Mouse (Mus musculus): ENCODE results near the gene Aplf.
A peak's percentile ranks its signal among the peaks of the same experiment; 100 is the strongest.
"Not testable (repeated sequence)": the region's sequence is repeated elsewhere in the genome, so short reads cannot be mapped to it uniquely, and the experiment has no call there.

The Aplf gene

DNA sequence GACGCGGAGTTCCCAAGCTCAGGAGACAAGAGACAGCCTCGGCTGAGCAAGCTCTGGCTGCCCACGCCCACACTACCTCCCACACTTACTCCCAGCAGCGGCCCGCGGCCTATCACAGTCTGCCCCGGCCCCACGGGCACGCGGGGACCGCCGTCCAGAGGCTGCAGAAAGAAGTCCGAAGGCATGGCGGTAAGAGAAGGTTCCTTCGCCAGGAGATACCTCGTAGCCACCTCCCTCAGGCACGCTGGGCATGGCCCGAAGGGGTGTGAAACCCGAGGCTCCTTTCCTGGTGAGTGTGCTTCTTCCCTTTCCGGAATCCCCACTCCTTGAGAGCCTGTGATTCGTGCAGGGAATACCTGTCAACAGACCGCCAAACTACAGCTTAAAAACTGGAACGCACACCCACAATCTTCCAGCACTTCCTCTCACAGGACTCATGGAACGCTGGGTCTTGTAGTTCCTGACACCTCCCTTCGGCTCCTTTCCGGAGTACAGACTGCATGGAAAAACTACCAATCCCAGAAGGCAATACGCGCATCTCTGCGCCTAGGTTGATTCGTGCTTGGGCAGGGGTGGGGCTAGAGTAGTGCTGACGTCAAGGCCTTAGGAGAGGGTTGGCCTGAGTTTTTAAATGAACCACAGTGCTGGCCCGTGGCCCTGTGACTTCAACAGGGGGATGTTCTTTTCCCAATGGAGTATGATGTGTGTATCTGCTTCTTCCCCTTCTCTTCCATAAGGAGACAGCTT lies at the start of gene Aplf:
Gene Aplf (minus strand): TSS at position 423 of the 747 bp plus-strand sequence.
- peak; percentile 96 for DNase-seq (ENCODE audit: low spot score)

DNA sequence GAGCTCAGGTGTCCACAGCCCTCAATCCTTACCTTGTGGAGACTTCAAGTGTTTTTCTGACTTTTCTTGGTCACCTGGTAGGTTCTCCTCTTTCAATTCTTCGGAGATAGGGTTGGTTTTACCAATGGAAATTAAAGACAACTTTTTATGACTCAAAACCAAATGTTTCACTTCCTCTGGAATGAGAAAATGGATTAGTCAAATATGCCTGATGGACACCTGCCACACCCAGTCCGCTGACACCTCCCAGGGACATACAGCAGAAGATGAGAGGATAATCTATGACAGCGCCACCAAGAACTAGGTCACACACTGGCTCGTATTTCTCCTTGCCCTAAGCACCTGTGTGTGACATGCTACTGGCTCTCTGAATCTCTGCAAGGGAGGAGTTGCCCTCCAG lies 42.1 kb upstream of the Aplf start:
- no peak for DNase-seq (ENCODE audit: low spot score)

DNA sequence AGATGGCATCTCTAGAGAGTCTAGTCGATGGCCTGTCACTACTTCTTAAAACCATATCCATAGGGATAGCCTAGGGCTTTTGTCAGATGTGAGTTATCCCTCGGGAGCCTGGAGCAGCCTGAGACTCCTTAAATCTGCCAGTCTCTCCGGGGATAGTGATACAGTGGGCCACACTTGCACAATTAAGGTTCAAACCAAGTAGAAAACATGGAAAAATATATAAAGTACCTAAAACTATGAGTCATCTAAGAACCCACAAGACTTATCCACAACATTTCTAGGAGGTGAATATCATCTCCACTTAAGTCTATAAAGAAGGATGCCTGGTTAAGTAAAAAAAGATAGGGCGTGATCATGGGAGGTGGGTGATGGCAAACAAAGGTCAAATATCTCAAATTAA lies 40.3 kb upstream of the Aplf start:
- DNase-seq (ENCODE audit: low spot score), result no peak

DNA sequence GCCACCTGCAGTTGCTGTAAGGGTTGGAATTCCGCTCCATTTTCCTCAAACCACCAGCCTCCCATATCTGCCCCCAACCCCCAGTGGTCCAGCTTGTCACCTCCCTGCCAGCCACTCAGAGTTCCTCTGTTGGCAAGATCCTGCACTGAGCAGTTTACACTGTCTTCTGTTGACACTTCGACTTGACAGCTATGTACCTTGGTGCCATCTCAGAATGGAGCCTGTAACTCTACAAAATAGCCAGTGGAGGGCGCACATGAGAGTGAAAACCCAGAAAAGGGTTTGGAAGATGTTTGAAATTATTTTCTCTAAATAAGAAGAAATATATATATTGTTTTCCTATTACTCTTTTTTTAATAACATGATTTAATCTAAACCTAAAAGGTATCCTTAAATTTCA lies 34.3 kb upstream of the Aplf start:
- DNase-seq (ENCODE audit: low spot score), result peak; percentile 62

DNA sequence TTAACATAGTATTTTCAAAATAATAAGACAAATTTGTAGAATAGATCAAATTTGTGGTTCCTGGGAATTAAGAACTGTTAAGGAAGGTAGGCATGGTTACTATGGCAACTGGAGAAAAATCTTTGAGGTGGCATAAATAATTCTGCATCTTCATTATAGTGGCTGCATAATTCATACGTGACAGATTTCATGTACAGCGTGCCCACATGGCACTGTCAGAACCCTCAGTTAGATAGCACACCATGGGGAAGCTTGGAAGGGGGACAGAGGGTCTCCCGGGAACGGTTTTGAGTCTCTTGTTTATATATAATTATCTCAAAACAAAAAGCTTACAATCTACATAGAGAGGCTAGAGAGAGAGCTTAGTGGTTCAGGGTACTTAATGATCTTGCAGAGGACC lies 24.6 kb upstream of the Aplf start:
- no peak for DNase-seq (ENCODE audit: low spot score)

GRCm38 (mm10) chr6:87695947-87696346 lies 24.0 kb upstream of the Aplf start:
- no peak for DNase-seq (ENCODE audit: low spot score)

- DNase-seq (ENCODE audit: low spot score), result no peak
Measured at GRCm38 (mm10) chr6:87680418-87680817, 8.4 kb upstream of the Aplf start.

GRCm38 (mm10) chr6:87672661-87673060 lies 668 bp upstream of the Aplf start:
- no peak for DNase-seq (ENCODE audit: low spot score)

DNA sequence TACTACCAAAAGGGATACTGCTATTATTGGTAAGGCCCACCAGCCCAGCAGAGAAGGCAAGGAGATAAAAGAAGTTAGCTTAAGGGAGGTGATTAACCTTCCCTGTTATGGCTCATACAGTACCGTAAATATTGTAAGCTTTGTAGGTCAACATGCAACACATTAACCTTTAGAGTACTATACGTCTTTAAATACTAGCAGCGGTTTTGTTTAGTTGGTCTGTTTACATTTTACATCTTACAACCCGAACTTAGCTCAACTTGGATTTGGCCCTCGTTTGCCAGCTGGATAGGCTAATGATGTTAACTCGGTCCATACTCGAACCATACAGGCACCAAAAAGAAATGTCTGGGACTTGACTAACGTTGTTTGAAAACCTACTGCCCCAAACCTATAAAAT lies 640 bp downstream of the Aplf start:
- no peak for DNase-seq (ENCODE audit: low spot score)

GRCm38 (mm10) chr6:87669894-87670588 lies 2.0 kb downstream of the Aplf start:
- DNase-seq (ENCODE audit: low spot score), result peak; percentile 94

- no peak for DNase-seq (ENCODE audit: low spot score)
Measured at GRCm38 (mm10) chr6:87668733-87669132, 3.3 kb downstream of the Aplf start.

DNA sequence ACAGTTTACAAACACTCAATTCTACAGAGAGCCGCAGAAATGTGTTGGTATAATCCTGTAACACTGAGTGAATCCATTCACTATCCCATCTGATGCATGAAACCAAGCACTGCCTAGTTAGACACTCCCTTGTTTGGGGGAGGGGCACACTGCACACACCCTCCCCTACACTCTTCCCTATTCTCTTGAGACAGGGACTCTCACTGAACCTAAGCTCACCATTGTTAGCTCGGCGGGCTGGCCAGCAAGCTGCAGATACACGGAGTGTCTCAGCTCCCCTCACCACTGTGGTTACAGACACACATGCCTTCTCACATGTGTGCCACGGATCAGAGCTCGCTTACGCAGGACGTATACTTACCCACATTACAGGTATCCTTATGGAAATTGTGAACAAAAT lies 4.2 kb downstream of the Aplf start:
- no peak for DNase-seq (ENCODE audit: low spot score)

DNA sequence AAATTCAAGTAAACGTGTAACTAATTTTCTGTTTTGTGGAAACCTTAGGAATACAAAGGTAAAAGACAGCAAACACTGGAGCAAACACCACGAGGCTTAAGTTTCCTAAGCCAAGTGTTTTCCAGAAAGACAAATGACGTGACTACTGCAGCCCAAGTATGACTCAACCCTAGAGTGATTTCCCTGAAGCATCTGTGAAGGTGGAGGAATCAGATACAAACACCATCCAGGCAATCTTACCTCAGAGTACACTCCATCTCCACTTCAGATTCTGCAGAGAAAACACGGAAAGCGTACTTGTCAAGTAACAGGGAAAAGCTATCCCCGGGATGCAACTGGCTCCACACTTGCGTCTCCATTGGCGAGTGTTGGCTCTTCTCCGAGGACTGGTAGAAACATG lies 8.5 kb downstream of the Aplf start:
- no peak for DNase-seq (ENCODE audit: low spot score)

GRCm38 (mm10) chr6:87662197-87662596 lies 9.8 kb downstream of the Aplf start:
- no peak for DNase-seq (ENCODE audit: low spot score)

GRCm38 (mm10) chr6:87661707-87662106 lies 10.3 kb downstream of the Aplf start:
- no peak for DNase-seq (ENCODE audit: low spot score)

DNA sequence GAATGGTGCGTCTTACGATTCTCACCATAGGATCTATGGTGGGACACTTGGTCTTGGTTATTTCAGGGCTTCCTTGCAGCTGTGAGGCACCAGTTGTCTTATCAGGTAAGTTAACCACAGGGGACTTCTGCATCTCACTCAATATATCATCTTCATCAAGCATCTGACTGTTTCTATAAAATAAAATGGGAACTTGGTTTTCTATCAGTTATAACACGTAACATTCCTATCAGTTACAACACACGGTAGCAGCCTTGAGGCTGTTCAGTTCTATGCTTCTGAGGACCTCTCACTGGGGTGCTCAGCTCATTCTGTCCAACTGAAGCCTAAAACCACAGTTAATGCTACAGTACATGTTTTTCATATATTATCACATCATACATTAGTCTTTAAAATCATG lies 13.2 kb downstream of the Aplf start:
- DNase-seq (ENCODE audit: low spot score), result no peak

DNA sequence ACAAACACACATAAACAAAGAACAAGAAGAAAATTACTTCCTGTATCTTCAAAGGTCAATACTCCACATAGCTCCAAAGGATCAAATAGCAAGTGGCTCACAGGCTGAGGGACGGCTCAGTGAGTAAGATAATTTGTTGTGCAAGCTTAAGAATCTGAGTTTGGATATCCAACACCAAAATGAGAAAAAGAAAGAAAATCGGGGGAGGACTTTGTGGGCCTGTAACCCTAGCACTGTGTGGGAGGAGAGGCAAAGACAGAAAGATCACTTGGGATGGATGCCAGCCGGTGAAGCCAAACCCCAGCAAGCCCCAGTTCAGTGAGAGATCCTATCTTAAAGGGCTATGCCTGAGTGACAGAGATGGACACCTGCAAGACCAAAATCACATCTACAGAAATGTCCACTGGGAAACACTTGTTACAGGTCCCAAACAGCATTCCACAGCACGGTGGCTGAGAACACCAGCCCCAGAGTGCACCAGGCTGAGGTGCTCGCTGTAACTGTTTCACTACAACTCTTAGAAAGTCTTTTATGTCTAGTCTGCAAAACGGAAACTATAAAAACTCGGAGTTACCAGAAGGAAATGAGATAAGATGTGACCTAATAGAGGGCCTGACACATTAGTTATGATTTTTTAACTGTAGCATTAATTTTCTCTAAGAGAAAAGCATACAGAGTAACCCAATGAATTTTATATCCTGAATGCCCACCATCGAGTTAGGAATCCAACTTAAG lies 17.9 kb downstream of the Aplf start:
- DNase-seq (ENCODE audit: low spot score), result no peak

DNA sequence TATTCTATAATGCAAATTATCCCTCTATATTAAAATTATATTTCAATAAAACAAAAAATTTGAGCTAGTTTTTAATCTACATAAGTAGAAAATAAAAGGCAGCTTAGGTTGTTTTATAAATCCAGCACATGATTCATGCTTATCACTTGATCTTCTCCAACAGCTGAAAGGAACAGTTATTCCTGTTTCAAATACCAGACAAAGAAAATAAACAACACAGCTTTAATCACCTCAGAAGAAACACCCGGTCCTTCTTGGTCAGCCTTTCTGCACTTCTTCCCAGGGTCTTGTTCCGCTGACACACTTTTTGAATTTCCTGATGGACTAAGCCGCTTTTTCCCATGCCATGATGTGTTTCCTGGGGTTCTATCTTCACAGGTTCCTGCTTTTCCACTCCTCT lies 18.5 kb downstream of the Aplf start:
- DNase-seq (ENCODE audit: low spot score), result no peak

DNA sequence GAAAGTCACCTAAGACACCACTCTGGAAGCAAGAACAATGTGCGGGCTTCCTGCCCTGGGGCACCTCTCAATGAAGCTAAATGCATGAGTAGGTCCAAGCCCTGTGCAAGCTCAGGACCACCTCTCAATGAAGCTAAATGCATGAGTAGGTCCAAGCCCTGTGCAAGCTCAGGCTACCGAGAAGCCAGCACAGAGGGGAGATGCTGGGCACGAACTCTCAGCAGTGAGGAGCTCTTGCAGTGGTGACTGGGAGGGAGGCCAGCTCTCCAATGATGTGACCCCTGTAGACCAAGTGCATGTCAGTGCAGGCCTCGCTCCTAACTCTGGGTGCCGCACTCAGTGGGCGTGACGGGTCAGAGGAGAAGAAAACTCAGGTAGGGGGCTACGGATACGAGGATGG lies 19.3 kb downstream of the Aplf start:
- no peak for DNase-seq (ENCODE audit: low spot score)

GRCm38 (mm10) chr6:87651787-87652186 lies 20.2 kb downstream of the Aplf start:
- no peak for DNase-seq (ENCODE audit: low spot score)

DNA sequence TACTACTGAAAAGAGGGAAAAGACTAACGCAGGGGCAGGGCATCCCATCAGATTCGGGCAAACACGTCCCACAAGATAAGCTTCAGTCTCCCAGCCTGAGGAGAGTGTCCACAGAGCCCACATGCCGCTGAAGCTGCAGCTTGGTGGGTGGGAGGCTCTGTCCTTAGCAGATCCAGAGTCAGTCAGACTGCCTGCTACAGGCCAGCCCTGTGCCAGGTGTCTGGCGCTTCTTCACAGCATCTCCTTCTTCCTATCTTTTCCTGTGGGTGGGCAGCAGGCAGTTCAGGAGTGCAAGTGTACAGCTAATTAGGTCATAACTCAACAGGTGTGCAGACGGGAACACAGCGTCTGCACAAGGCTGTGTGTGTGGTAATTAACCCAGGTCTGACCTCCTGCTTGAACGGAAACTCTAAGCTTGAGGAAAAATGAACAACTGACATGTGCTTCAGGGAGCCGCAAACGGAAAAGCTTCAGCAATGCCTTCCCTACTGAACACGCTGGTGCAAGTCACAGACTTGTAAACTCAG lies 33.8 kb downstream of the Aplf start:
- peak; percentile 15 for DNase-seq (ENCODE audit: low spot score)

- DNase-seq (ENCODE audit: low spot score), result no peak
Measured at GRCm38 (mm10) chr6:87632176-87632575, 39.8 kb downstream of the Aplf start.

DNA sequence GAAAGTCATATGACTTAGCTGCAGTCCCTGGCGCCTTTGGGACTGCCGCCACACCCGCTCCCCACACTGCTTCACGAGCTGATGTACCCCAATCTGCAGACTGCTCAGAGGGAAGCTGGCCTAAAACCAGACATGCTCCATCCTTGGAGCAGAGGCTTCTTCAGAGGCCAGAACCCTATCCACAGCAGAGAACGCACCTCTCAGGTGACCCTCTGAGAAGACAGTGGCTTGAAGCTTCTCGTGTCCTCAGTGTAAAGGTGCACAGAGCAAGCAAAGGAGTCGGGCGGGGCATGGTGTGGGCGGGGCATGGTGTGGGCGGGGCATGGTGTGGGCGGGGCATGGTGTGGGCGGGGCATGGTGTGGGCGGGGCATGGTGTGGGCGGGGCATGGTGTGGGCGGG lies 43.1 kb downstream of the Aplf start:
- DNase-seq (ENCODE audit: low spot score), result not testable (repeated sequence)
